Mouse (Mus musculus) embryonic fibroblast, embryonic 13.5 days (primary cell): ENCODE results near the gene Gjb3.

Source experiments
- CTCF ChIP-seq: IDR thresholded peaks from 2 replicates; pipeline ENCODE4 v1.5.1; 2011; ENCODE audit warnings: mild to moderate bottlenecking, control low read depth, low read length, moderate library complexity, borderline replicate concordance; ENCODE audit not compliant: insufficient read depth
- POLR2A ChIP-seq: IDR thresholded peaks from 2 replicates; pipeline ENCODE4 v1.6.1; 2011; ENCODE audit warnings: low read depth, mild to moderate bottlenecking, control low read depth, low read length, moderate library complexity

GRCm38 (mm10) chr4:127313861-127314260 lies 16.8 kb downstream of the Gjb3 start, which contains the start of gene Gja4:
- TF ChIP-seq CTCF (no peak), POLR2A (no peak)
